Mouse (Mus musculus): ENCODE measurements around the gene Slc6a5. TPM values are rescaled to one million over a fixed set of nuclear protein-coding genes. Genes with fewer than 3 reads are reported as not detected.

The Slc6a5 gene
- polyA plus RNA-seq (2015; fragmentation: Nextera tagmentation; extraction: Ambion mirVana): not detected in 2 replicates

DNA sequence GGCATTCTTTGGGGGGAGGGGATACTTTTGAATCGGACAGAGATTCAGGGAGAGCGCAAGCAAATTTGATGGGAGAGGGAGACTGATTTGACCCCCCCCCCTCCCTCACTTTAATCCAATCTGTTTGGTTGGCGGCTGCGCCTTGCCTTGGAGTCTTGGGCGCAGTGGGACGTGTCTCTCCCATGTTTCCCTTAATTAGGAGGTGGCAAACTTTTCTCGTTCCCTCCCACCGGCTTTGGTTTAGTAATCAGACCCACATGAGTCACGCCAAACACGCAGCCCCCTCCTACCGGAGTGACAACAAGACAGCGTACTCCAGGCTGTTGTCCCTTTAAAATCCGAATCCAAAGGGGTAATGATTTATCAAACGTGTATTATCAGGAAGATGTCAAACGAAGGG lies at the start of gene Slc6a5:
Gene Slc6a5 (plus strand): TSS at position 297 of the 400 bp plus-strand sequence.
- no peak within 1 kb of the TSS for H3K4me2 ChIP-seq (ENCODE audit: low read depth, low read length)
- no peak for ATAC-seq (replicated peaks; ENCODE audit: extremely low read depth, insufficient read depth, low FRiP score)
- no peak within 1 kb of the TSS for H3K4me3 ChIP-seq (ENCODE audit: low read length)
- no peaks in the 10 kb centered on the region for H3K4me1 ChIP-seq (ENCODE audit: control insufficient read depth, insufficient read depth, low read length)
- H3K27ac ChIP-seq (ENCODE audit: low read length): no peak within 1 kb of the TSS
- H3K27me3 ChIP-seq (ENCODE audit: control insufficient read depth, insufficient read depth, low read length): peaks cover 97% of the 10 kb centered on the region
- H3K36me3 ChIP-seq (ENCODE audit: control insufficient read depth, insufficient read depth): no peaks in the 10 kb centered on the region
- H3K9me3 ChIP-seq (replicated peaks; ENCODE audit: control insufficient read depth, low read length): no peaks in the 10 kb centered on the region
- WGBS: 4% methylated on average over 15 of the region's 15 CpGs
- no peak within 1 kb of the TSS for H3K9ac ChIP-seq (ENCODE audit: low read length)

DNA sequence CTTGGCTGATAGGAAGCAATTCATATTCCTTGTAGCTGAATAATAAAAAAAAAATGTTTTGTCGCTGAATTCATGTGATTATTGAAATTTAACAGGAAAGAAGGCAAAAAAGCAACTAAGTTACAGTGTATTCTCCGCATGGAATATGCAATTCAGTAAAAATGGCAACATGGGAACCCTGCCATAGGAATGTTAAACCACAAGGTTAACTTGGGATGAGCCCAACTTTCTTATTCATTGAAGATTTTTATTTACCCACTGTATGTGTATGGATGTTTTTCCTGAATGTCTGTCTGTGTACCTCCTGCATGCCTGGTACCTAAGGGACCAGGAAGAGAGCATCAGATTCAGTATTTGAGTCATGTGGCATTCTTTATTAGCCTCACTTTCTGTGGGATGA lies 48.8 kb upstream of the Slc6a5 start:
- Histone ChIP-seq H3K27me3 (ENCODE audit: control insufficient read depth, insufficient read depth, low read length) (no peaks in the 10 kb centered on the region), H3K36me3 (ENCODE audit: control insufficient read depth, insufficient read depth) (peaks cover 9% of the 10 kb centered on the region), H3K4me1 (ENCODE audit: control insufficient read depth, insufficient read depth, low read length) (peaks cover 4% of the 10 kb centered on the region; the same call in 1 of the 2 replicates), H3K27ac (ENCODE audit: low read length) (no peak overlapping the region), H3K9ac (ENCODE audit: low read length) (no peak overlapping the region), H3K9me3 (replicated peaks; ENCODE audit: control insufficient read depth, low read length) (no peaks in the 10 kb centered on the region), H3K4me2 (ENCODE audit: low read depth, low read length) (no peak overlapping the region), H3K4me3 (ENCODE audit: low read length) (no peak overlapping the region)
- no peak for ATAC-seq (replicated peaks; ENCODE audit: extremely low read depth, insufficient read depth, low FRiP score)
- WGBS: 97% methylated on average over 2 of the region's 2 CpGs

DNA sequence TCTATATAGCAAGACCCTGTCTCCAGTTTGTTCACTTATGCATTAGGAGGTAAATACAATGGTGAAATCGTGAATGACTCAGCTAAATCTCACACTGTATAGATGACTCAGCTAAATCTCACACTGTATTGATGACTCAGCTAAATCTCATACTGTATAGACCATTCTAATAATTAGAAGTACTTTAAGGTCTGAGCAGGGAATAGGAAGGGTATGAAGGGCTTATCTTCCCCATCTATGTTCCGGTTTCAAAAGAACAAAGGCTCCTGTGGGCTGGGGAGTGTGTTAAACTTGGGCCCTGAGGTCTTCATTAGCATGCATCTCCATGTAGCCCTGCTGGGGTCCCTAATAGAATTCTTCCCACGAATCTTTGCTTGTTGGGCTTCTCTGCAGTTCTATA lies 46.2 kb upstream of the Slc6a5 start:
- H3K4me2 ChIP-seq (ENCODE audit: low read depth, low read length): no peak overlapping the region
- WGBS: 64% methylated on average over 3 of the region's 3 CpGs
- no peaks in the 10 kb centered on the region for H3K9me3 ChIP-seq (replicated peaks; ENCODE audit: control insufficient read depth, low read length)
- no peak overlapping the region for H3K9ac ChIP-seq (ENCODE audit: low read length)
- peaks cover 4% of the 10 kb centered on the region; the same call in 1 of the 2 replicates for H3K4me1 ChIP-seq (ENCODE audit: control insufficient read depth, insufficient read depth, low read length)
- no peak for ATAC-seq (replicated peaks; ENCODE audit: extremely low read depth, insufficient read depth, low FRiP score)
- H3K27ac ChIP-seq (ENCODE audit: low read length): no peak overlapping the region
- H3K4me3 ChIP-seq (ENCODE audit: low read length): no peak overlapping the region
- H3K27me3 ChIP-seq (ENCODE audit: control insufficient read depth, insufficient read depth, low read length): no peaks in the 10 kb centered on the region
- no peaks in the 10 kb centered on the region for H3K36me3 ChIP-seq (ENCODE audit: control insufficient read depth, insufficient read depth)

DNA sequence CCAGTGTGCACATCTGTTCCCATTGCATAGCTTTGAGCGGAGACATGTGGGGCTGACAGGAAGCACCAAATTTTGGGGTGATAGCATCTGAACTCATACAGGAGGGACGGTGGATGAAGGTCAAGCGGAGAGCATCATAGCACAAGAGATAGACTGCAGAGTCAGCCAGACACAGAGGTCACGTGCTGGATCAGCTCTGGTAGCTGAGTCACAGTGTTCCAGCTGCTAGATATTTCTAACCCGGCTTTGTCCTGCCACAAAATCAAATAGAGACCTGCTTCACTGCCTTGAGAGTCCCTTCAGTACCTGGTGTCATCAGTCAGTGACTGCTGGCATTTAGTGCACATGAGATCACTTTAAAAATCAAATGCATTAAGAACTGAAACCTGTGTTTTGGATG lies 40.3 kb upstream of the Slc6a5 start:
- ATAC-seq (replicated peaks; ENCODE audit: extremely low read depth, insufficient read depth, low FRiP score): no peak
- 54% methylated on average over 5 of the region's 5 CpGs for WGBS

GRCm38 (mm10) chr7:49870276-49870675 lies 39.7 kb upstream of the Slc6a5 start:
- H3K4me1 ChIP-seq (ENCODE audit: control insufficient read depth, insufficient read depth, low read length): no peaks in the 10 kb centered on the region
- no peak for ATAC-seq (replicated peaks; ENCODE audit: extremely low read depth, insufficient read depth, low FRiP score)
- H3K9me3 ChIP-seq (replicated peaks; ENCODE audit: control insufficient read depth, low read length): no peaks in the 10 kb centered on the region
- no peak overlapping the region for H3K4me3 ChIP-seq (ENCODE audit: low read length)
- H3K9ac ChIP-seq (ENCODE audit: low read length): no peak overlapping the region
- 45% methylated on average over 3 of the region's 3 CpGs for WGBS
- H3K36me3 ChIP-seq (ENCODE audit: control insufficient read depth, insufficient read depth): no peaks in the 10 kb centered on the region
- no peaks in the 10 kb centered on the region for H3K27me3 ChIP-seq (ENCODE audit: control insufficient read depth, insufficient read depth, low read length)
- H3K27ac ChIP-seq (ENCODE audit: low read length): no peak overlapping the region
- H3K4me2 ChIP-seq (ENCODE audit: low read depth, low read length): no peak overlapping the region

More for the DNA sequence above, 40.3 kb upstream of the Slc6a5 start:
- H3K9ac ChIP-seq (ENCODE audit: low read length): no peak overlapping the region
- no peak overlapping the region for H3K4me3 ChIP-seq (ENCODE audit: low read length)
- H3K27ac ChIP-seq (ENCODE audit: low read length): no peak overlapping the region
- no peaks in the 10 kb centered on the region for H3K27me3 ChIP-seq (ENCODE audit: control insufficient read depth, insufficient read depth, low read length)
- no peaks in the 10 kb centered on the region for H3K4me1 ChIP-seq (ENCODE audit: control insufficient read depth, insufficient read depth, low read length)
- no peaks in the 10 kb centered on the region for H3K36me3 ChIP-seq (ENCODE audit: control insufficient read depth, insufficient read depth)
- H3K4me2 ChIP-seq (ENCODE audit: low read depth, low read length): no peak overlapping the region
- no peaks in the 10 kb centered on the region for H3K9me3 ChIP-seq (replicated peaks; ENCODE audit: control insufficient read depth, low read length)

DNA sequence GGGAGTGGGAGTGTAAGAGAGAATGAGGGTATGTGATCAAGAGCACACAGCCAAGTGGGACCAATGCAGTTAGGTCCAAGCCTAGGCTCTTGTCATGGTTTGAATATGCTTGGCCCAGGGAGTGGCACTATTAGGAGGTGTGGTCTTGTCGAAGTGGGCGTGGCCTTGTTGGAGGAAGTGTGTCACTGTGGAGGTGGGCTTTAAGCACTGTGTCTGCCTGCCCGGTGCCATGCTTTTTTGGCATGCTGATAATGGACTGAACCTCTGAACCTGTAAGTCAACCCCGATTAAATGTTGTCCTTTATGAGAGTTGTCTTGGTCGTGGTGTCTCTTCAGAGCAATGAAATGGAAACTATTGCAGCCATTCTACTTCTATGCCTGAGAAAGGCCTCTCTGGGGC lies 32.6 kb upstream of the Slc6a5 start:
- ATAC-seq (replicated peaks; ENCODE audit: extremely low read depth, insufficient read depth, low FRiP score): no peak
- H3K27ac ChIP-seq (ENCODE audit: low read length): no peak overlapping the region
- no peaks in the 10 kb centered on the region for H3K9me3 ChIP-seq (replicated peaks; ENCODE audit: control insufficient read depth, low read length)
- H3K4me2 ChIP-seq (ENCODE audit: low read depth, low read length): no peak overlapping the region
- 71% methylated on average over 5 of the region's 5 CpGs for WGBS
- no peaks in the 10 kb centered on the region for H3K27me3 ChIP-seq (ENCODE audit: control insufficient read depth, insufficient read depth, low read length)
- no peaks in the 10 kb centered on the region for H3K36me3 ChIP-seq (ENCODE audit: control insufficient read depth, insufficient read depth)
- no peak overlapping the region for H3K4me3 ChIP-seq (ENCODE audit: low read length)
- H3K9ac ChIP-seq (ENCODE audit: low read length): no peak overlapping the region
- H3K4me1 ChIP-seq (ENCODE audit: control insufficient read depth, insufficient read depth, low read length): no peaks in the 10 kb centered on the region; the same call in 1 of the 2 replicates

DNA sequence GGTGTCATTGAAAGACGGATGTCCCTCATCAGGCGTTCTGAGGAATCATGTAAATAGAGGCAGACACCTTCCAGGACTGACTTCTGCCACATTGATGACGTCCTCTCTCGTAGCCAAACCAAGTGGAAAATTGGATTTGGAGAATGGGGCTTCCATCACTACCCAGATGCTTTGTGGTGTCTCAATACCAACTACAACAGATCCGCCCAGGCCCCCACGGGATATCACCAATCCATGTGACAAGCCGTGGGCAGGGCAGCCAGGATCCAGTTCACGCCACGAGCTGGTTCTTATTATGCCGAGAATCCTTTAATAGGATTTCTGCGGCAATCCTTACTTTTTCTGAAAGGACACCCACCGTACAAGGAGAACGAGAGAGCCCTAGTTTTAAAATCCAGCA lies 30.9 kb upstream of the Slc6a5 start:
- Histone ChIP-seq H3K9ac (ENCODE audit: low read length) (no peak overlapping the region), H3K4me2 (ENCODE audit: low read depth, low read length) (no peak overlapping the region), H3K4me3 (ENCODE audit: low read length) (no peak overlapping the region), H3K27me3 (ENCODE audit: control insufficient read depth, insufficient read depth, low read length) (no peaks in the 10 kb centered on the region), H3K27ac (ENCODE audit: low read length) (no peak overlapping the region), H3K4me1 (ENCODE audit: control insufficient read depth, insufficient read depth, low read length) (peaks cover 4% of the 10 kb centered on the region; the same call in 1 of the 2 replicates), H3K9me3 (replicated peaks; ENCODE audit: control insufficient read depth, low read length) (no peaks in the 10 kb centered on the region), H3K36me3 (ENCODE audit: control insufficient read depth, insufficient read depth) (no peaks in the 10 kb centered on the region)
- WGBS: 84% methylated on average over 13 of the region's 13 CpGs
- no peak for ATAC-seq (replicated peaks; ENCODE audit: extremely low read depth, insufficient read depth, low FRiP score)

GRCm38 (mm10) chr7:49879998-49880707 lies 29.8 kb upstream of the Slc6a5 start:
- Histone ChIP-seq H3K4me1 (ENCODE audit: control insufficient read depth, insufficient read depth, low read length) (peaks cover 4% of the 10 kb centered on the region; the same call in 1 of the 2 replicates), H3K36me3 (ENCODE audit: control insufficient read depth, insufficient read depth) (no peaks in the 10 kb centered on the region), H3K27ac (ENCODE audit: low read length) (no peak overlapping the region), H3K4me2 (ENCODE audit: low read depth, low read length) (no peak overlapping the region), H3K4me3 (ENCODE audit: low read length) (no peak overlapping the region), H3K9me3 (replicated peaks; ENCODE audit: control insufficient read depth, low read length) (no peaks in the 10 kb centered on the region), H3K27me3 (ENCODE audit: control insufficient read depth, insufficient read depth, low read length) (no peaks in the 10 kb centered on the region), H3K9ac (ENCODE audit: low read length) (no peak overlapping the region)
- WGBS: 65% methylated on average over 8 of the region's 8 CpGs
- ATAC-seq (replicated peaks; ENCODE audit: extremely low read depth, insufficient read depth, low FRiP score): no peak

GRCm38 (mm10) chr7:49882288-49882687 lies 27.7 kb upstream of the Slc6a5 start:
- Histone ChIP-seq H3K9ac (ENCODE audit: low read length) (no peak overlapping the region), H3K36me3 (ENCODE audit: control insufficient read depth, insufficient read depth) (no peaks in the 10 kb centered on the region), H3K9me3 (replicated peaks; ENCODE audit: control insufficient read depth, low read length) (no peaks in the 10 kb centered on the region), H3K27me3 (ENCODE audit: control insufficient read depth, insufficient read depth, low read length) (no peaks in the 10 kb centered on the region), H3K27ac (ENCODE audit: low read length) (no peak overlapping the region), H3K4me1 (ENCODE audit: control insufficient read depth, insufficient read depth, low read length) (peaks cover 4% of the 10 kb centered on the region; the same call in 1 of the 2 replicates), H3K4me3 (ENCODE audit: low read length) (no peak overlapping the region), H3K4me2 (ENCODE audit: low read depth, low read length) (peak overlapping the region; percentile 44)
- 5% methylated on average over 4 of the region's 4 CpGs for WGBS
- 0 out of 2 replicates have a peak, but pooled peaks have one; percentile 52 for ATAC-seq (replicated peaks; ENCODE audit: extremely low read depth, insufficient read depth, low FRiP score)

Data from heart, embryonic 16.5 days (tissue).